Mouse (Mus musculus): Measurements from ENCODE around the gene Rell1. TPM values are rescaled to one million over a fixed set of nuclear protein-coding genes. Genes with fewer than 3 reads are reported as not detected.

Rell1 gene
- polyA plus RNA-seq, 1 experiment from 2014 or later, result 37.2 TPM

Other genes with a start within 250 kb of the Rell1 start
- gene 0610040J01Rik, start 156.5 kb downstream of the Rell1 start, polyA plus RNA-seq (2018), result 0.40 to 1.9 TPM (median 1.1 TPM) in 3 replicates
- gene Pgm2, start 124.1 kb upstream of the Rell1 start, polyA plus RNA-seq (2018), result 25.5 to 41.9 TPM (median 32.8 TPM) in 3 replicates
- gene Tbc1d1, start 187.4 kb upstream of the Rell1 start, polyA plus RNA-seq (2018), result 32.3 to 46.9 TPM (median 38.4 TPM) in 3 replicates

Data from macrophage (primary cell).